Mouse (Mus musculus): Measurements from ENCODE around the gene Cep128.
"Not testable (repeated sequence)": the region's sequence is repeated elsewhere in the genome, so short reads cannot be mapped to it uniquely, and the experiment has no call there.

Gene Cep128

GRCm38 (mm10) chr12:91052301-91052700 is 331.9 kb downstream of the Cep128 start:
- DNase-seq, result no peak

DNA sequence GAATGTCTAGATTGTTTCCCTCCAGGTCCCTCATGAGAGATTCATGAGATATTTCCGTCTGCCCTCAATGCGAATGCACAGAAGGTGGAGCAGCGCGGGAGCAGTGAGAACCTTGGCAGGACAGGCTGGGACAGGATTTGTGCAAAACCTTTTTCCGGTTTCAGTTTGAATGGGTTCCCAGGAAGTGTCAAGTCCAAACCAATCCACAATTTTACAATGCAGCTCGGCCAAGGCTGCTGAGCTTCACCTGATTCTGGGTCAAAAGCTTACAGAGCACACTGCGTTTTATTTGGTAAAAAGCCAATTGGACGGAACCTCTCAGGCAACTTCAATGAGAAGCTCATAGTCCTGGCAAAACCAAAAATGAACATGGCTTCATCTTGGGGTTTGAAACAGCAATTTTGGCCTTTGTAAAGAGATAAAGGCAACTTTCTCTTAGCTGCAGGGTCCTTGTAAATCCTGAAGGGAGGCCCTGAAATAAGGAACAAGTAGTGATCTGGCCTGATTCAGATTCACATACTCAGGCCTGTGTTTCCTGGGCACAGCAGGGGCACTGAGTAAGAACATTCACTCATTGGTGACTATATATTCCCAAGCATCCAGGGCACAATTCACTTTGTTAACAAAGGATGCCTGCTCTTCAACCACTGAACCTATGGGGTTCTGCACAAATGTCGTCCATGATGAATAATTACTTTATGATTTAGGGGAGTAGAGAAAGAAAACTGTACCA is 333.4 kb downstream of the Cep128 start:
- no peak for DNase-seq

DNA sequence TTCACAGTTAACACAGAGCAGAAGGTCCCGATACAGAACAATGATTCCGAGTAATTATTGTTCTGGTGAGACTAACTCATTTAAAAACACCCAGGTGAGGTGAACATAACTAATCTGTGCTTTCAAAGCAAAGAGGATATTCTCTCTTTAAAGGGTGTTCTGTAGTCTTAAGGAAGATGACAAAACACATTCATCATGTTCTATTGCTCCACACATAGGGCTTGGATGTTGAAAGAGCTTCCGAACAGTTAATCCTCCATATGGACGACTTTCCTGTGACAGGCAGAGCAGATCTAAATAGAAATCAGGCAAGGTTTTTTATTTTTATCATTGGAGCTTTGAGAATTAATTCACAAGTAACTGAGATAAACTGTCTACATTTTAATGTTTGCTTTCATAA is 342.8 kb downstream of the Cep128 start:
- DNase-seq, result no peak

- no peak for DNase-seq
Observed at GRCm38 (mm10) chr12:91040267-91040905, 343.8 kb downstream of the Cep128 start.

DNA sequence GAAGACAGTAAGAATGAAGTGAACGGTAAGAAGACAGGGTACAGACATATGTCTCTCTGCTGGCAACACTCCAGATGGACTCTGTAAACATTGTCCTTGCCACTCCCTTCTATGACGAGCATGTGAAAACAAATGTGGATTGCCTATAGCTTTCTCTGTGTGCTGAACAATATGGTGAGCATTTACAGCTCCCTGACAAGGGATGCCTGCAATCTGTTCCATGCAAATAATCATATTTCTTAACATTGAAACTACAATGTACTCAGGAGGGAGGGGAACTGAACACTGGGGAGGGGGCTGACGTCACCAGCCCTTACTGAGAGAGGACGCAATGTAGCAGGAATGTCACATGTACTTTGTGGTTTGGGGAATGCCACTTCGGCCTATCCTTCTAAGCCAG is 355.1 kb downstream of the Cep128 start:
- no peak for DNase-seq

- DNase-seq, result no peak
Observed at GRCm38 (mm10) chr12:91027681-91028080, 356.5 kb downstream of the Cep128 start.

DNA sequence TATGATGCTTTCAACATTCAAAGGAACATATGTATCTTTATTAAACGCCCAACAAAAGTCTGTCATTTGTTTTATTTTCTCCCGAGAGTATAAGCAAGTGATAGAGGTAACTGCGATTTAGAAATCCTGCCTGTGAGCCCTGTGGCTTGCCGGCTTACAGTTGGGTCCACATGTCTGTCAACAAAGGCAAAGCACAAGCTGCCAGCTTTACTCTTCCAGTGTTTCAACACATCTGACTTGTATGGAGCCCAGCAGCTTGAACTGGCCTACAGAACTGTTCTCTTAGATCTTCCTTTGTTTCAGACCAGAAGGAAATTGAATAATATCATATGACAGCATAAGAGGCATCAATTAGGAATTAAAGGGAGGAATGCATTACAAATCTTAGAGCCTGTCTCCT is 357.1 kb downstream of the Cep128 start:
- DNase-seq, result no peak

GRCm38 (mm10) chr12:91015075-91015474 is 369.1 kb downstream of the Cep128 start:
- DNase-seq, result no peak

GRCm38 (mm10) chr12:91013043-91013442 is 371.2 kb downstream of the Cep128 start:
- no peak for DNase-seq

GRCm38 (mm10) chr12:91012184-91012583 is 372.0 kb downstream of the Cep128 start:
- DNase-seq, result no peak

- DNase-seq, result no peak
Observed at GRCm38 (mm10) chr12:91008736-91009135, 375.5 kb downstream of the Cep128 start.

DNA sequence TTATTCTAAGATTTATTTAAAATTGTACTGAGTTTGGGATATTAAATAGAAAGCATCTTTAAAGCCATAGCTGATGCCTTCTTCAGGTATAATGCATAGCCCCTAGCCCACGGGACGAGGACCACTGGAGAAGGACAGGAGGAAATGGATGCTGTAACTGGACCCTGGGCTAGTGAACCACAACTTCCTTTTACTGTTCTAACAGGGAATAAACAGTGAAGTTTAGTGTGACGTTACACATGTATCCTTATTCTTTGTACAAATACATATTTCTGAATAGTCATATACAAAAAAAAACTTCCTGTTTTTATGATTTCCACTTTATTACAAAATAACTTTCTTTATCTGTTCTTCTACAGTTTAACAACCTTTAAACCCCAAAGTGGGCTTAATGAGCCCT is 376.0 kb downstream of the Cep128 start:
- DNase-seq, result no peak

DNA sequence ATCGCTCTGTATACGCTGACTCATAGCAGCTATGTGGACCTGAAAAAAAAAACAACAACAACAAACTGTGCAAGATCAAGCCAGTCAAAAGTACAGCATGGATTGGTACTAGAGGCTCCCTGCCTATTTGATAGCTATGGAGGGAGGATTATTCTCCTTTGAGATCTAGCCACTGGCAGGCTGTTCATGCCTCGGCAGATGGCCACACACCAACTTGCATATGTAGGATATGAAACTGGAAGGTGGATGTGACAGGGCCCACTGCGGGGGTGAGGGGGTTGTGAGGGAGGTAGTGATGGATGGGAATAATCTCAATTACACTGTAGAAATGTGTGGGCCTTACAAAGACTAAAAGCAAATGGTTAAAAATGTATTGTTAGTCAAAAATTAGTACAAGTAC is 386.7 kb downstream of the Cep128 start:
- DNase-seq, result no peak

DNA sequence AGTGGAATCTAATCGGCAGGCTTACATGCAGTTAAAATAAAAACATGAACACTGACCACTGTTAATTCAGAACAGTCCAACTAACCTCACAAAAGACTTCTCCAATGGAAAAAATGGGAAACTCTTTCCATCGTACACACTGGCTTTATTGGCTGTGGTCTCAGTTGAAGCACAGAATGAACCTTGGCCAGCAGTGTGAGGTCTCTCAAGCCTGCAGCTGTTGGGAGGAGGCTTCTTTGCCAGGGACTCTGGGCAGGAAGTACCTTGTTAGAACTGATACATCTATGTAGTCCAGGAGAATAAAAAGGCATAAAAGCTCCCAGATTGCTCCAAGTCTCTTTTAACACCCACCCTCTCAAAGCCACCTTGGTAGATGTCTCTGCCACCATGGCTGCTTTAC is 390.9 kb downstream of the Cep128 start:
- DNase-seq, result no peak

DNA sequence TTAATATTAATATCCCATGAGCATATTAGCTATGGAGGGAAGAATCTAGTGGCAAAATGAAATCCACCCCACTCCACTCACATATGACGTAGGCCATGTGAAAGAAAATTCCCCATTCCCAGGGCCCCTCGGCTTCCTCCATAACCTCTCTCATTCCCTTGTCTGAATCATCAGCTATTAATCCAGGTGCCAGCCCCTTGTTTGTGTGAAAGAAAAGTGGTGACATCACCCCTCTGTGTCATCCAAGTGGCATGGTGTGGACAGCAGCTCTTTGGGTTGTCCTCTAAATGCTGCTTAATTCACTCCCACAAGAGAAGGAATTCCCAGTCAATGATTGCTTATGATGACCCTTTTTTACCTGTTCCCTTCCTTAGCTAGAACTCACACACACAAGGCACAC is 396.4 kb downstream of the Cep128 start:
- no peak for DNase-seq

GRCm38 (mm10) chr12:90987259-90987658 is 396.9 kb downstream of the Cep128 start:
- DNase-seq, result no peak

DNA sequence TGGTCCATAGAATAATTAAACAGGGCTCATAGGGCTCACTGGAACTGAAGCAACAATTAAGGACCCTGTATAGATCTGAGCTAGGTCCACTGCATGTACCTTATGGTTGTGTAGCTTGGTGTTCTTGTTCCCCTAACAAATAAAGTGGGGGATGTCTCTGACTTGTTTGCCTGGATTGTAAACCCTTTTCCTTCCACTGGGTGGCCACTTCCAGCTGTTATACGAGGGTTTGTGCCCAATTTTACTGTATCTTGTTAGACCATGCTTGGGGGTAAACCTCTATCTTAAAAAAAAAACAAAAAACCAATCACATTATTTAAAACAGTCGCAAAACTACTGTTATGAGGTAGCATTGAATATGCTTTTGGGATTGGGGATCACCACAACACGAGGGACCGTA is 402.2 kb downstream of the Cep128 start:
- DNase-seq, result no peak

- DNase-seq, result not testable (repeated sequence)
Observed at GRCm38 (mm10) chr12:90976406-90976805, 407.8 kb downstream of the Cep128 start.

GRCm38 (mm10) chr12:90975429-90975828 is 408.8 kb downstream of the Cep128 start:
- DNase-seq, result no peak

DNA sequence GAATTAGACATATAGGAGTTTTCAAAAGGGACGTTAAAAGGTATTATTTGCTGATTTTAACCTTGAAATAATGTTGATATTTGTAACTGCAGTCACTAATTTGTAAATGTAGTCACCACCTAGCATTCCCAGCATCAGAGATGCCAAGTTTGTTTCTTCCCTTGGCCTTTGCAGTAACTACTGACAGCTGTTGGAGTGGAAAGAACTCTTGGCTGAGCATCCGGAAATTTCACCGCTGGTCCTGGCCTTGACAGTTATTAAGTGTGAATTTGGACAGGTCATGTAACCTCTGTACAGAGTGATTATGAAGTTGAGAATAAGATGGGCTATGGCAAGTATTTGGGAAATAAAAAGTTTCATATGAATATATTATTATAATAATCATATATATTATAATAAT is 413.1 kb downstream of the Cep128 start:
- DNase-seq, result no peak

DNA sequence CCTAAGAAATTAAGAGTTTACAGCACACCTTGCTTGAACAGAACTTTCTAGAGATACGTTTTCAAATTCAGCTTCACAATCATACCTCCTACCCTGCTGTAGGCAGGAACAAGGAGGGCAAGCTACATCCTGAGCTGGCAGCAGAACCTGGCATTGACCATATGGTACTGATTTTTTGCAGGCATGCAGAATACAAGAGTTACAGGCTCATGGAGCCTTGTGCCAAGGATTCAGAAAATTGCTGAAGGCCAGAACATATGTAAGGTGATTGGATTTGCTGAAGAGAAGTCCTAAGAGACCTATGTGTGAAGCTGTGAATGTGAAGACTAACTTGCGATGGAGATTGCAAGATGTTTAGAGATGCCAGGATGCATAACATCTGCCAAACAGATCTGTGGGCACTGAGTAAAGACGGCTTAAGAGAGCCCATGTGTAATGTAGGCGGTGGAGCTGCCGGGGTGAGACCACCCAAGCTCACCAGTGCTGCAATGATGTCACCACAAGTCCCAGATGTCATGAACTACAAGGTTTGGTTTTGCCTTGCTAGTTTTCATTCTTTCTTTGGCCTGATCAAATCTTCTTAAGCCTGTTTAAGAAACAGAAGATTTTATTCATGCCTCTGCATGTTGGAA is 422.7 kb downstream of the Cep128 start:
- DNase-seq, result no peak

DNA sequence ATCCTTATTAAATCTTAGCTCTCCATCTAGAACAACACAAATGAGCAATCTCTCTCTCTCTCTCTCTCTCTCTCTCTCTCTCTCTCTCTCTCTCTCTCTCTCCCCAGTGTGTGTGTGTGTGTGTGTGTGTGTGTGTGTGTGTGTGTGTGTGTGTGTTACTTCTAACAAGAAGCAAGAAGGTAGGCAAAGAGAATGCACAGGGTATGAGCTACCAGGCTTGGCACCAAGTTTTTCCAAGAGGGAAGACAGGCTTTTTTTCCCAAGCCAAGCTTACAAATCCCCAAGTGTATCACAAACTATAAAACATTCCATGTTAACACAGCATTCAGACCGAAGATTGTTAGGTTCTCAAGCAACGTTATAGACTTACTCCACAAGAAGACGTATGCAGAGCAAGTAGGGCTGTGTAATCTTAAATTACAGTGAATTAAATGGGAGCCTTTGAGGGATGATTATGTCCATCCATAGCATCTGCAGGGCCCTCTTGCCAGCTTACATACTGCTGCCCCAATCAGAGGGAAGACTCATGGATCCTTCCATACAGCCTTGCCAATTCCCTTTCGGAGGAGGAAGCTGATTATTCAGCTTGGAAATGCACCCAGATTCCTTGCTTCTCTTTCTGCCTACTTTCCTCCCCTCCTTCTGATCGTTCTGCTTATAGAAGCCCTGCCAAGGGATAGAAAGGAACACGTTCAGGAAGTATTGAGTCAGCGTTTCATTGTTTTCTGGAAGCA is 429.3 kb downstream of the Cep128 start:
- no peak for DNase-seq
